Mouse (Mus musculus) olfactory bulb, adult 2 months (tissue): ENCODE measurements around the gene Fbxo42.

Experiments used
- CTCF ChIP-seq: fragments of 200-500 bp; IDR thresholded peaks from 2 replicates; pipeline ENCODE4 v1.5.1; 2012; ENCODE audit warnings: low read depth, mild to moderate bottlenecking, low read length, moderate library complexity; ENCODE audit not compliant: insufficient read depth
- POLR2A ChIP-seq: fragments of 200-500 bp; IDR thresholded peaks from 2 replicates; pipeline ENCODE4 v1.6.1; 2012; ENCODE audit warnings: mild to moderate bottlenecking, low read depth, low read length, moderate library complexity; ENCODE audit not compliant: insufficient read depth

- TF ChIP-seq CTCF (no peak), POLR2A (no peak)
These were observed 89.1 kb downstream of the Fbxo42 start for GRCm38 (mm10) chr4:141236856-141237255.
